Comparison of ENCODE assay signal across 11 mouse cellular contexts in genomic region chr4:94829924-94830386, GRCm38 (mm10).
DNase-seq lines count a peak whose midpoint lies in the region; ATAC-seq and TF ChIP-seq lines count a peak whose summit lies in the region.
"Had no signal": no experiment of that assay in that cellular context is flagged by ENCODE, and none has a peak within 500 bp of the region (broad histone marks: within the 10 kb centered on the region; RNA-seq: fewer than 3 reads in every experiment).

No protein-coding gene starts in this region.

- H3K4me1 ChIP-seq in hindbrain, embryonic 11.5 days (replicated peaks; ENCODE audit: control insufficient read depth, insufficient read depth, low read length) = no peaks in the 10 kb centered on the region
- no peaks in the 10 kb centered on the region for H3K4me1 ChIP-seq in hindbrain, embryonic 12.5 days
- peaks cover 3% of the 10 kb centered on the region for H3K4me1 ChIP-seq in liver, adult 2 months (ENCODE audit: control insufficient read depth, insufficient read depth, low read length)
- H3K4me1 ChIP-seq: embryonic facial prominence, embryonic 10.5 days; limb, embryonic 10.5 days had no signal

- no peaks in the 10 kb centered on the region for H3K36me3 ChIP-seq in hindbrain, embryonic 11.5 days (ENCODE audit: control insufficient read depth, insufficient read depth, low read length)
- no peaks in the 10 kb centered on the region for H3K36me3 ChIP-seq in hindbrain, embryonic 12.5 days
- H3K36me3 ChIP-seq in liver, adult 2 months (ENCODE audit: control insufficient read depth, insufficient read depth, low read length) = 0 out of 2 replicates have a peak, but pooled peaks cover 2% of the 10 kb centered on the region
- H3K36me3 ChIP-seq: embryonic facial prominence, embryonic 10.5 days; limb, embryonic 10.5 days had no signal

- ATAC-seq in hindbrain, embryonic 11.5 days (ENCODE audit: low FRiP score) = 0 out of 2 replicates have a peak, but pooled peaks have one; percentile 15
- no peak for ATAC-seq in hindbrain, embryonic 12.5 days (ENCODE audit: low FRiP score)
- no peak for ATAC-seq in megakaryocyte-erythroid progenitor cell, adult 5-6 weeks (replicated peaks; ENCODE audit: low FRiP score, low TSS enrichment, poor library complexity, severe bottlenecking)

- no peaks in the 10 kb centered on the region for H3K9me3 ChIP-seq in hindbrain, embryonic 11.5 days (ENCODE audit: control insufficient read depth, low read length)
- no peaks in the 10 kb centered on the region for H3K9me3 ChIP-seq in hindbrain, embryonic 12.5 days (replicated peaks)
- H3K9me3 ChIP-seq: embryonic facial prominence, embryonic 10.5 days; limb, embryonic 10.5 days had no signal

- no peak for DNase-seq in hindbrain, embryonic 11.5 days (ENCODE audit: low spot score)
- DNase-seq in heart, postnatal 14 days = peak; percentile 27 to 43
- peak; percentile 5 for DNase-seq in liver, adult 2 months (ENCODE audit: extremely low read depth, low read depth, low spot score)
- DNase-seq in skeletal muscle tissue, adult 2 months (ENCODE audit: low read depth, low spot score) = peak; percentile 18
- no peak for DNase-seq in right cerebral cortex, postnatal 10 days (ENCODE audit: low spot score in 2 of 2)
- no peak for DNase-seq in layer of hippocampus, postnatal 10 days (ENCODE audit: low spot score in 2 of 2)

- no peak overlapping the region for H3K4me2 ChIP-seq in hindbrain, embryonic 11.5 days (replicated peaks; ENCODE audit: low read depth, low read length)
- H3K4me2 ChIP-seq in hindbrain, embryonic 12.5 days (replicated peaks) = no peak overlapping the region

- WGBS in hindbrain, embryonic 11.5 days = 76% methylated on average over 6 of the region's 6 CpGs
- WGBS in hindbrain, embryonic 12.5 days = 80% methylated on average over 6 of the region's 6 CpGs
- WGBS in liver, adult 2 months = 64% methylated on average over 6 of the region's 6 CpGs

- no peak for TF ChIP-seq POLR2A in liver, adult 2 months (IDR thresholded peaks at IDR 0.05; ENCODE audit: extremely low read depth, insufficient read depth, low read length)

- no peak for TF ChIP-seq CTCF in liver, adult 2 months (IDR thresholded peaks at IDR 0.05; ENCODE audit: low read depth, low read length)

- intact Hi-C loops in heart, postnatal 14 days (cut with DNase I) = loop anchor here (5.0 kb wide), 2 partner anchors 93 to 163 kb away; partner anchors contain the start of gene Tek

- no peak overlapping the region for H3K9ac ChIP-seq in hindbrain, embryonic 11.5 days (ENCODE audit: low read depth, low read length)
- no peak overlapping the region for H3K9ac ChIP-seq in hindbrain, embryonic 12.5 days
- H3K9ac ChIP-seq in liver, adult 2 months (ENCODE audit: low read depth, low read length) = no peak overlapping the region

- no peak overlapping the region for H3K4me3 ChIP-seq in hindbrain, embryonic 11.5 days (ENCODE audit: low read depth, low read length)
- no peak overlapping the region for H3K4me3 ChIP-seq in hindbrain, embryonic 12.5 days
- no peak overlapping the region for H3K4me3 ChIP-seq in liver, adult 2 months (ENCODE audit: insufficient read depth, low read depth, low read length)
- H3K4me3 ChIP-seq: embryonic facial prominence, embryonic 10.5 days; limb, embryonic 10.5 days had no signal

- H3K27me3 ChIP-seq in hindbrain, embryonic 11.5 days (ENCODE audit: control insufficient read depth, insufficient read depth, low read length) = no peaks in the 10 kb centered on the region
- H3K27me3 ChIP-seq in hindbrain, embryonic 12.5 days = no peaks in the 10 kb centered on the region
- no peaks in the 10 kb centered on the region for H3K27me3 ChIP-seq in liver, adult 2 months (ENCODE audit: control insufficient read depth, insufficient read depth, low read length)
- H3K27me3 ChIP-seq: CH12.LX had no signal

- no peak overlapping the region for H3K27ac ChIP-seq in hindbrain, embryonic 11.5 days (ENCODE audit: low read depth, low read length)
- no peak overlapping the region for H3K27ac ChIP-seq in hindbrain, embryonic 12.5 days
- no peak overlapping the region; the same call in 1 of the 2 replicates for H3K27ac ChIP-seq in liver, adult 2 months (replicated peaks; ENCODE audit: insufficient read depth, low read depth, low read length)
- H3K27ac ChIP-seq: embryonic facial prominence, embryonic 10.5 days; limb, embryonic 10.5 days had no signal

- H3K79me2 ChIP-seq in liver, adult 2 months (ENCODE audit: control insufficient read depth, insufficient read depth, low read length) = no peaks in the 10 kb centered on the region

Comparison
In these comparisons a context has a peak if more than half of its experiments do, and no peak if none do; other contexts are left out.
1. DNase-seq: peak in heart, postnatal 14 days (2 of 2), liver, adult 2 months (single experiment) and skeletal muscle tissue, adult 2 months (single experiment); none in hindbrain, embryonic 11.5 days (single experiment), right cerebral cortex, postnatal 10 days (0 of 2) and layer of hippocampus, postnatal 10 days (0 of 2).